Mouse (Mus musculus) frontal cortex, postnatal 10 days (tissue): ENCODE results near the gene Ncor1.
A peak's percentile ranks its signal among the peaks of the same experiment; 100 is the strongest.
"Not testable (repeated sequence)": the region's sequence is repeated elsewhere in the genome, so short reads cannot be mapped to it uniquely, and the experiment has no call there.

Experiments
- DNase-seq, 2 experiments: peaks; one replicate each; pipeline ENCODE4 v3.0.0; 2022; ENCODE audit warnings: low spot score in 2 of 2, mixed read lengths in 1 of 2

The Ncor1 gene

DNA sequence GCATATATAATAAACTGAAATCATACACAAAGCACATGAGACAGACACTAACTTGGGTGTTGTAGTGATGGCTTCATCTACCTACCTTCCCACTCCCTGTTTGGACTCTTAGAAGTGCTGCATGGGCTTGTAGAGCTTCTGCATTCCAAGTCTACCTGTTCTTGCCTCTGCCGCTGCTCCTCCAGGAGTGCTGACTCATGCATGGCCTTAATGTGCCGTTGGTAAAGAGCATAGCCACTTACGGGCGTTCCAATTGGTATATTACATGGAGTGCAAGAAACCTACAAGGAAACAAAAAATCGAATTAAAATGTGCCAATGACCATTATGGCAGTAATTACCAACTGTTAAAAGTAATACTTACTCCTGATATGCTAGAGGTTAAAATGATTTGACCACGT is 91.5 kb downstream of the Ncor1 start:
- DNase-seq, result no peak

DNA sequence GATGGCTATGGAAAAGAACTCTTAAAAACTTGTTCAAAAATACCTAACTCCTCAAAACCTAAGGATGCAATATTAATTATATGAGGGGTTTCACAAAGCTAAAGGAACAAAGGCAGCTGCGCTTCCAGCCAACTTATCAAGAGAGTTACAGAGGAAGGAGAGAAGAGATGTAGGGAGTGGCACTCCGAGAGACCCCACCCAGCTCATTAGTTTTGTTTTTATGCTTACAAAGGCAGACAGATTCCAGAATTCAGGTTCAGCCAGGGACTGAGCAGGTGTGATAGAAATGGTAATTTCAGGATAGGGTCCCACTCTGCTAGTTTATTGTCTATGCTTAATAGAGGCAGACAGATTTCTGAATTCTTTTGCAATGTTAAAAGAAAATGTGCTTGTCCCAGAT is 103.1 kb downstream of the Ncor1 start:
- no peak for DNase-seq

DNA sequence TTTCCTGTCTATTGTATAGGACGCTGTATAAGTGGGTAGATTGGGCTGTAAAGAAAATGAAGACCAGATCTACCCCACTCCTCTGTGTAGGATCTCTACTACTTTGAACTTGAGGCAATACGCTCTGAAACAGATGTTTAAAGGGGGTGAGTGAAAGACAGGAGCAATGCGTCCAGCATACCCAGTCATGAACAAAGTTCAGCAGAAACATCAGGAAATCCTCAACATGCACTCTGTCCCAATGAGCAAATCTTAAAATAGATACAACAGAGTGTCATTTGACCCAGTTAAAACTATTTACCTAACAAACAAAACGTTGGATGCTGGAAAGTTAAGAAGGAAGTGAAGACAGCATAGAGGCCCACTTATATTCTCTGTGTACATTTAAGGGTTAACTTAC is 106.4 kb downstream of the Ncor1 start:
- DNase-seq, result no peak

DNA sequence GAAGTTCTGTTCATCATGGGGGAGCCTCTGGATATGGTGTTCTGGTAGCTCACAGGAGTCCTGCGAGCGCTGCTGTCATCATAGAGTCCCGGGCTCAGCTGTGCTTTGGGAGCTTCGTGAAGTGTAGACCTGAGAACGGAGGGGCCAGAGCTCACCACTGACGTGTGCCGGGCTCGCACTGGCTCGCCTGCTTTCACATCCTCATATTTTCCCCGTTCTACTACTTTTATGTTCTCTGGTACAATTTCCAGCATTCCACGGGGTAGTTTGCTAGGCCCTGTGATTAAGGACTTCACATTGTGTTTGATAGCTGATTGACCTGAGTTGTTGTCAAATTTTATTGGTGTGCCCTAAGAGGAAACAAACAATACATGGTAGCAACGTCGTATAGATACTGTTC is 115.3 kb downstream of the Ncor1 start:
- no peak for DNase-seq

DNA sequence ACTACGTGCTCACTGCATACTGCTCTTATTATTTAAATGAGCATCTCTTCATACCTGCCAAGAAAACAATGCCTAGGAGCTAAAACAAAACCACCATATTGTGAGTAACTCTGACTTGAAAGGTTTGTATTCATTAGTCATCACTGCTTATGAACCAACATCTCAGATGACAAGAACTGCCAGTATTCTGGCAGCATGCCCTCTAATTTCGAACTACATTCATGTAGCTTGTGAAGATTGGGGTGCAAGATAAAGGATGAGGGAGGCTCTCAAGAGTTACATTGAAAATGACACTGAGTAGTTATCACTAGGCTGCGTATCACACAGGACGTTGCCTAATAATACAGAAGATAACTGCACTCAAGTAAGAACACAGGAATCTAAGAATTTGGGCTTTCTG is 126.1 kb downstream of the Ncor1 start:
- DNase-seq, result no peak

DNA sequence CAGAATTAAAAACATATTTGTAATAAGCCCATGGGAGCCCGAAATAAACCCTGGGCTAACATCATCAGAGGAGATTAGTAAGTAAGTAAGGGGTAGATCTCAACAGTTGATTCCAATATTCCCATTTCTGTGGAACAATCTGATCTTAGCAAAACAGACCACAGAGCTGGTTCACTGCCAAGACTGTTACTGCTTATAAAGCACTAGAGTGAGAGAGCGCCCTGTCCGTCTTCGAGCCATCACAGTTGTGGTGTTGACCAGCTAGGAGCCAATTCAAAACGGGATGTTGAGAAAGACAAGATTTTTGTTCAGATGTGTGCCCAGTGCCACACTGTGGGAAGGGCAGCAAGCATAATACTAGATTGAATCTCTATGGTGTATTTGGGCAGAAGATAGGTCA is 127.2 kb downstream of the Ncor1 start:
- no peak for DNase-seq

DNA sequence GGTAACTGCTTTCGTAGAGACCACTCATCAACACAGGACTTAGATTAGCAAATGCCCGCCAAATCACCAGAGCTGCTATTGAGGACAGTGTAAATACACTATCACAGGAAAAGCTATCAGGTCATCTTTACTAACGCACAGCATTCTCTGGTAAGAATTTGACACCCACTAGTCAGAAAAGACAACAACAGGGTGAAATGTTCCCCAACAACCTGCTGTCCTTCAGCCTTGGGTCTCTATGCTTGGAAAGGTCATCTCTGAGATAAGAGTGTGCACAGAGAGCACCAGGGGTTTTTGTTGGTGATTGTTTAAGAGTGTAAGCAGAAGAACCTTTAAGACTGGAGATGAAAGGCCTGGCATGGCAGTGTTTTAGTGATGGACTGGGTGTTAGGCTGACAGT is 134.7 kb downstream of the Ncor1 start:
- DNase-seq, result no peak

DNA sequence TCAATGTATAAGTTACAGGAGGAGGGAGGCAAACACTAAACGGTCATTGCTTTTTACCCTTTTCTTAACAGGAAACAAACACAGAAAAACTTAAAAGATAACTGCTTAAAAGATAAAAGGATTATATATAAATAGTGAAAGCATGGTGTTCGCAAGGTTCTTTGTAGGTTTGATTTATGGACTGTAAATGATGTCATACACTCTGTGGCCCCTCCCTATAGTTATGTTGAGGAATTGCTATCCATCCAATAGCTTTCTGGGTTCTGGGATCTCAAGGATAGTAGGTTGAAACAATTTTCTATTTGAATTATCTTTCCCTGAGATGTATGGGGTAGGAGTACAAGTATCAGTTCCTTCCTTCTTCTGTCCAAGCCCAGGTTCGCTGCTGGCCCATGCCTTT is 138.2 kb downstream of the Ncor1 start:
- no peak for DNase-seq

DNA sequence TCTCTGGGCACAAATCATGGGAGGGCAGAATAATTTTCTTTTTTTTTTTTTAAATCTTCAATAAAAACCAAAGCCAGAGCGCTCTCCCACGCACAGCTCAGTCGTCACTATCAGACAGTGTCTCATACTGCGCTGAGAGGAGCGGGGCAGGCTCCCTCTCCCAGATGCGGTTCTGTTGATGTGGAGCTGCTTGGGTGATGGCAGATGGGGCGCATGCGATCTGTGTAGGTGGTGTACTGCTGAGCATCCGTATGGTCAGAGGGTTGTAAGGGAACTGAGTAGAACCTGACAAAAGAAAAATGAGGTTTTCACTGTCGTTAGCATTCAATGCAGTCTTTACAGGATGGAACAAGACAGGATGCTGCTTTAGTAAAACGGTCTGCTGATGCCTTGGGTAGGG is 140.6 kb downstream of the Ncor1 start:
- peak in 1 of 2 experiments; percentile 59 for DNase-seq

DNA sequence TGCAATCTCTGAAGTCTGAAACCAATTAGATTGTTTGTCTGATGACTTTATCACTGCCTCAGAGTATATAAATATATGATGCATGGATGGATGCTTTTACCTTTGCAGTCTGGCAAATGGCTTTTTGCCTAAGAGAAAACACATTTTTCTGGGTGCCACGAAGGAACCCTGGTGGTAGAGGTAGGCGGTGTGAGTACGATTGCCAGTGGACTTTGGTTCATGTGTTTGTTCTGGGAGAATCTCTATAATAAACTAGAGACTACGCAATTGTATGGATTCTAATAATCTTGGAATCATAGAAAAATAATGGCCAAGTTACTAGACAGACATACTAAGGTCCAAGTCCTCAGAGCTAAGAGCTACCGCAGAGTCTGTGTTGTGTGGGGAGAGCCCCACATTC is 143.4 kb downstream of the Ncor1 start:
- DNase-seq, result no peak

DNA sequence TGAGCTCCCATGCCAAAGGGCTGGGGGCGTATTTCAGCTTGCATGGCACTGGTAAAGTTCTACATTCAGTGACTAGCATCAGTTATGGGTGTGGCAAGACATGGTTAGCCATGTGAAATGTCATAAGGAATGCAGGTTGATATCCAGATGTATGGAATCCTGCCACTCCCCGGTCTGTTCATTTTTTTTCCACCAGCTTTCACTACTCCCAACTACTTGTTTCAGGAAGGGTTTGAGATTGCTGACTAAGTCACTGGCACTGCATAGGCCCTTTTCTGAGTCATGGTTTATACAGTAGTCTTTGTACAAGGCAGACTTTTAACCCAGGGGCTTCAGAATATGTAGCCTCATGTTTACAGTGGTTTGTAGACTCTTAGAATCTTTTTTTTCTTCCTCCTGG is 149.0 kb downstream of the Ncor1 start:
- no peak for DNase-seq

DNA sequence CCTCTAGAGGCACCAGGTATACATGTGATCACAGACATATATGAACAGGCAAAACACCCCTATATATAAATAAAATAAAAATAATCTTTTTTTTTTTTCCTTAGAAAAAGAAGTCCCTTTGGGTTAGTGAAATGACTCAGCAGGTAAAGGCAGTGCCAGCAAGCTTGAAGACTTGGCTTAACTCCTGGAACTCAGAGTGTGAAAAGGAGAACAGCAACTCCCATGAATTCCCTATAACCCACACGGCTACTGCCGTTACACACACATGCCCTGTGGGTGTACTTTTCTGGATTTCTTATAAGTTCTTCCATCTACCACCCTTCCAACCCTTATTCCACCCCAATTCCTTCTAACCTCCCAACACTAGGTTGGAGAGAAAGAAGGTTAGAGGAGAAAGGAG is 152.5 kb downstream of the Ncor1 start:
- DNase-seq, result no peak

DNA sequence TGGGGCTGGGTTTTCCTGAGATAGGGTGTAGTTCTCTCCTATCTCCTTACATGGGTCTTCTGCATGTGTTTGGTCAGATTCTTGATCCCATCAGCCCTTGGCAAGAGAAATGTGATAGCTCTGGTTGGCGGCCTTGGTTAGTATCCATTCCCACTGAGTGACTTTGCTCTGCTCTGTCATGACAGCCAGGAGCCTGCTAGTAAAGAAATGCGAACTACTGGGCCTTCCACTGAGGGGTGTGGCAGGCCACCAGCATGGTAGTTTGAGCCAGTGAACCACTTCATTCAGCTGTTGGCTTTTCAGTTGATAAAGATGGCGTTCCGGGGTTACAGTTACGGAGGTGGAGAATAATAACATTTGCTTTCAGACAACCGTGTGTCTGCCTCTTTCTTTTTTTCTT is 159.5 kb downstream of the Ncor1 start:
- no peak for DNase-seq

DNA sequence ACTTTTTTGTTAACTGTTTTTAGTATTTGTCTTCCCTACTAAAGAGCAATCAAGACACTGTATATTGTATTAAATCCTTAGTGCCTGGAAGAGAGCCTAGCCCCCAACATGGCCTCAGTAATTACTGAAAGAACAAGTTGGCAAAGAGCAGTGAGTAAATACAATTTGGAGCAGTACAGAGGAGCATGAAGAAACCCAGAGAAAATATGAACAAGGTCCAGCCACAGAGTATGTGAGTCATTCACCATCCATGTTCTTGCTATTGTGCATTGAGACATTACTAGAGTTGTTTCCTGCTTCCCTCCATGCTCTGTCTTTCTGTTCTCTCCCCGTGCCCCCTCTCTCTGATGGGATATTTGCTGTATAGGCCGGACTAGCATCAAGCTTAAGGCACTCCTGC is 164.2 kb downstream of the Ncor1 start:
- no peak for DNase-seq

DNA sequence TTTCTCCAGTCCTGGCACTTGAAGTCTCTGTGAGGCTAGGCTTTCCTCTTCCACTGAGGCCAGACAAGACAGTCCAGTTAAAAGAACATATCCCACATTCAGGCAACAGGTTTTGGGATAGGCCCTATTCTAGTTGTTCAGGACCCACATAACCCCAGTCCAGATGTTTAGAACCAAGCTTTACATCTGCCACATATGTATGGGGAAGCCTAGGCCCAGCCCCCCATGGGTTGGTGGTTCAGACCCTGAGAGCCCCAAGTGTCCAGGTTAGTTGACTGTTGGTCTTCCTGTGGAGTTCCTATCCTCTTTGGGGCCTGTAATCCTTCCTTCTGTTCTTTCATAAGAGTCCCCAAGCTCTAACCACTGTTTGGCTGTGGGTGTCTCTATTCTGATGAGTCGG is 170.6 kb downstream of the Ncor1 start:
- no peak for DNase-seq

DNA sequence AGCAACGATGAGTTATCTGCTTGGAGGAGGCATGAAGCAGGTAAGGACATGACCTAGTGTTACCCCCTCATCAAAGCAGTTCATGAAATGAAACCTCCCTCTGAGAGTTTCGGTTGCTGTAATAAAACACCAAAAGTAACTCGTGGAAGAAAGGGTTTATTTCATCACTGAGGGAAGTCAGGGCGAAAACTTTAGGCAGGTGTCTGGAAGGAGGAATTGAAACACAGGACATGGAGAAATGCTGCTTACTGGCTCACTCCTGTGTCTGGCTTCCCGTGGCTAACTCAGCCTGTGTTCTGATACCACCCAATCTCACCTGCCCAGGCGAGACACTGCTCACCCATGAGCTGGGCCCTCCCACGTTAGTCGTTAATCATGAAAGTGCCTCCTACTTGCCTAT is 173.3 kb downstream of the Ncor1 start:
- no peak for DNase-seq

DNA sequence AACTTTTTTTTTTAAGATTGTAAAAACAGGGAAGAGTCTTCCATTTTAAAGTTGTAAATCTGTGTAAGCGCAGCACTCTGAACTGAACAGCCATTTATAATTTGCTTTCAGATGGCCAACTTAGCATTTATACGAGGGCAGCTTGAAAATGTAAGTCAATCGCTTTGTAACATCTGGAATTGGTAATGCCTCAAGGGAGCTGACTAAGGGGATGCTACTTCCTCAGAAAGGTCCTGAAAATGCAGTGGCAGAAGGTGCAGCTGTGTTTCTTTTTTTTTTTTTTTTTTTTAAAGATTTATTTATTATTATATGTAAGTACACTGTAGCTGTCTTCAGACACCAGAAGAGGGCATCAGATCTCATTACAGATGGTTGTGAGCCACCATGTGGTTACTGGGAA is 174.3 kb downstream of the Ncor1 start:
- DNase-seq, result not testable (repeated sequence)

DNA sequence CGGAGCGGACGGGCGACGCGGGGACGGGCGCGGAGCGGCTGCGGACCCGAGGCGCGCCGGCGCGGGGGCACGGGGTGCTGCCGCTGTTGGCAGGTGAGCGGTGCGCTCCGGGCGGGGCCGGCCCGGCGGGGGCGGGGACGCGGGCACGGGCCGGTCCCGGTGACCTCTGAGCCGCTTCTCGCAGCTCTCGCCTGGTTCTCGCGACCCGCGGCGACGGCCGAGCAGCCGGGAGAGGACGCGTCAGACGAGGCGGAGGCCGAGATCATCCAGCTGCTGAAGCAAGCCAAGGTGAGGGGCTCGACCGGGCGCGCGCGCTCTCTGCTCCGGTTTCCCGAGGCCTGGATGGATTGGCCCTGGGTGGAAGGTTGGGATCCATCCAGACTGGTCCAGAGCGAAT is 176.7 kb downstream of the Ncor1 start:
- peak in 1 of 2 experiments; percentile 36 for DNase-seq

DNA sequence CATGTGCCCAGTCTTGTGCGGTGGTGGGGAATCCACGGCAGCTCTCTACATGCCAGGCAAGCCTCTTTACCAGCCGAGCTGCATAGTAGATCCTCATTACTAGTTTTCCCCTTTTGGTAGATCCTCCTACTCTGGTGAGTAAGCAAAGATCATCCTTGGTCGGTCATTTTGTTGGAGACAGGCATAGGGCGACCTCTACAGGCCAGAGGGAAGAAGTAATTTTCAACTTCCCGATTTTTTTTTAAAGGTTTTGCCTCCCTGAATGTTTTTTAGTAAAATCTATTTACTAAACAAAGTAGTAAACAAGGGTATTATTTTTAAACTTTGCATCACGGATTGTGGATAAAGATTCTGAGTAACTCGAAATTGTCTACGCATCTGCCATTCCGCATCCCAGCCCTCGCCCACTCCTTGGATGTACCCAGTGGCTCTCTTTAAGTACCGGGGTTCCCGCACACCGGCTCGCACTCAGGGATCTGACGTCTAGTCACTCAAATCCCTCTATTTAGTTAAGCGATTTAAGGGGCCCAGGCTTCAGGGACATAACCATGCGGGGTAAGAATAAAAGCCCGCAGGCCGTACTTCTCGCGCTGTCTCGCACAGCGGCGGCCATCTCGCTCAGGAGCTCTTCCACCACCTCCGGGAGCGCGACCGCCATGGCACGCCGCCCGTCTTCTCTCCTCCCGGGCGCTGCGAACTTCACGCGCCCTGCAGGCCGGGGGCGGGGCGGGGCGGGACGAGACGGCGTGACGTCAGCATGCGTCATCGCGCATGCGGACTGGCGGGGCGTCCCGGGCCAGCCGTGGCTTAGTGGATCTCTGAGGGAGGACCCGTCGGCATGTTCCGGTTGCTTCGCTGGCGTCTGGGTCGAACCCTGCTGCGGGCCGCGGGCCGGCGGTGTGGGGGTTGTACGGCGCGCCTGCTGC is 177.4 kb downstream of the Ncor1 start, which contains the start of the genes Zswim7 and Ttc19:
Gene Zswim7, minus strand, starts transcription at position 701 of the 926 bp plus-strand sequence.
Gene Ttc19, plus strand, starts transcription at position 799 of the 926 bp plus-strand sequence.
- peak; percentile 87 to 91 for DNase-seq

DNA sequence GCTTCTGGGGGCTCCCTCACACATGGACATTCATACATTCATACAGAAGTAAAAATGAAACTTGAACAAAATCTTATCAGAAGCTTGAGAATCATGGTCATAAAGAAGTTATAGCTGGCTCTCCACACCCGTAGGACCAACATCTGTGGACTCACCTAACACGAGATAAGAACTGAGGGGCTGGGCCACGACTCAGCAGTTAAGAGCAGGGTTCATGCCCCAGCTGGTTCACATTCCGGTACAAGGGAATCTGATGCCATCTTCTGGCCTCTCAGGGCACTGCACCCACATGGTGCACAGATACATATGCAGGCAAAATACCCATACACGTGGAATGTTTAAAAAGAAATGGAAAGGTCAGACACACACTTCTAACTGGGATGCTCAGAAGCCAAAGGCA is 180.3 kb downstream of the Ncor1 start:
- DNase-seq, result peak; percentile 40 to 65

DNA sequence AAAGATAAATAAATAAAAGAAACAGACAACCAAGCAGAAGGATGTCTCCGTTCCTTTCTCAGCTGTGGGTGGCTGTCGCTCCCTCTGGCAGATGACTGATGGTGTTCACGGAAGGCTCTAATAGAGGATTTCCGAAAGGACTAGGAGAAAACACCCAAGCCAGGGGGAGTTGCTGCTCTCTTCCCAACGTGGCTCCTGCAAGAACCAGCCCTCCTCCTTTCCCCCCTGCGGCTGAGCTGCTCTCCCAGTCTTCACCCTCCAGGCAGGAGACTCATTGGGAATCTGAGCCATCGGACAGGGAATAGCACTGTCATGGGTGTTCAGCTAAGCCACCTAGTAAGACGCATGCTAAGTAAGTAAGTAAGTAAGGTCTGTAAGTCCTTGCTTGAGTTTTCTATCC is 181.3 kb downstream of the Ncor1 start:
- DNase-seq, result no peak

DNA sequence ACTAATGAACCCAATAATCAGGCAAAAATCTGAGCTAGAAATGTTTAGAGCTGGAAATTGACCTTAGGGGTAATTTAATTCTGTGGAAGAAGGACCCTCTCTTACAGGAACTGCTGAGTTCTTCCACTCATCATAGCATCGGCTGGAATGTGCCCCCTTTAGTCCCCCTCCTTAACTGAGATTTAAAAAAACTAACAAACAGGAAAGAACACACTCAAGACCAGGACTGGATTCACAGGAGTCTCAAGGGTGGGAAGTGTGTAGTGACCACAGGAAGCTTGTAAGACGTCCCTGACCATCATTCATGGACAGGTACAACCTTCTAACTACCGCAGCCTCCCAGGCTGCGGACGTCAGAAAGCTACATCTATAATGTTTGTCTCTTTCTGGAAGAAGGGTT is 187.5 kb downstream of the Ncor1 start:
- no peak for DNase-seq

DNA sequence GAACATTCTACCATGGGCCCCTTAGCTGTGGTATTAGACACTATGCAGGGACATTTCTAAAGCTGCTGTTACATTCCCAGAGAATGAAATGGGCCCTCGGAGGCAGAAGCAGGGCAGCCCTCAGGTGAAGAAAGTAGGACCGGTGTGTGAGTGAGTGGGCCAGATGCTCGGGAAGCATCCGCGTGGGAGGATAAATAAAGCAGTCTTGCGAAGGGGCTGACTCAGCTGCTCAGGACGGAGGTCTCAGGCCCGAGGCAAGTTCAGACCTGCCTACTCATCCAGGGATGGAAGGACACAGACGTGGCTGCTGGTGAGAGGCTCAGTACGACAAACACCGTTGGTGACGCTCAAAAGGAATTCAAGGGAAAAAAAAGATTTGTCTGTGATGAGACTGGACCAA is 189.2 kb downstream of the Ncor1 start:
- DNase-seq, result no peak

DNA sequence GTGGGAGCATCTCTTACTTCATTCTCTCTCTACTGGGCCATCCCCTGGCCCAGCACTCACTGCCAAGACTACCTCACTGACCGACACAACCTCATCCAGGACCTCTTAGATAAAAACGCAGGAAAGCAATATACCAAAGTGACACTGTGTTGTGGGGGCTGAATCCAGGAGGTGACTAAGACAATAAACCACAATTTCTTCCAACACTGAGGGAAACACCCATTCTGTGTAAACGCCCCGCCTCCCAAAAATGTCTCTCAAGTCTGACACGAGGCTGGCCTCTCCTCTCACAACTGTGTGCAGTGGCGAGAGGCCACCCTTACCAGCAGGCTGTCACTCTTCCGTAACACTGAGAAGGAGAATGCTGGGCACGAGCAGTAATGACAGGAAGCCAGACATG is 190.0 kb downstream of the Ncor1 start:
- DNase-seq, result no peak
